Mouse (Mus musculus) MEL (cell line): Measurements from ENCODE around the gene Dcaf4. TPM values are rescaled to one million over a fixed set of nuclear protein-coding genes. Genes with fewer than 3 reads are reported as not detected.

Source experiments
- DNase-seq: peaks from one replicate; pipeline ENCODE4 v3.0.0; 2011; ENCODE audit warnings: low read depth, low spot score
- H3K27ac ChIP-seq: 2 replicates; pipeline ENCODE4 v1.5.1; 2012; ENCODE audit warnings: low read depth, mild to moderate bottlenecking, control low read depth, low read length, moderate library complexity; ENCODE audit not compliant: control insufficient read depth
- H3K27me3 ChIP-seq, 2 experiments: fragments of 150-350 bp in 1 of 2; sonication (generic) in 1 of 2; 2 replicates each; pipeline ENCODE4 v1.6.1; 2012; ENCODE audit warnings: low read length in 2 of 2, mild to moderate bottlenecking in 2 of 2, improper control_type of control experiment in 1 of 2, moderate library complexity in 1 of 2; ENCODE audit not compliant: insufficient read depth in 2 of 2, control insufficient read depth in 1 of 2
- H3K36me3 ChIP-seq, 2 experiments: 2 replicates each; pipeline ENCODE4 v1.6.1; 2012 to 2014; ENCODE audit warnings: low read length in 2 of 2, improper control_type of control experiment in 1 of 2, inconsistent platforms in 1 of 2, mild to moderate bottlenecking in 1 of 2; ENCODE audit not compliant: insufficient read depth in 2 of 2, control insufficient read depth in 1 of 2
- H3K4me1 ChIP-seq, 2 experiments: fragments of 150-350 bp in 1 of 2; sonication (generic) in 1 of 2; 2 replicates each; pipeline ENCODE4 v1.6.1; 2012; ENCODE audit warnings: low read length in 2 of 2, improper control_type of control experiment in 1 of 2, mild to moderate bottlenecking in 1 of 2; ENCODE audit not compliant: insufficient read depth in 2 of 2, control insufficient read depth in 1 of 2
- H3K4me3 ChIP-seq, 2 experiments: fragments of 150-350 bp in 1 of 2; sonication (generic) in 1 of 2; 2 replicates each; pipeline ENCODE4 v1.5.1; 2012; ENCODE audit warnings: low read depth in 2 of 2, low read length in 2 of 2, mild to moderate bottlenecking in 2 of 2, moderate library complexity in 2 of 2, control low read depth in 1 of 2, improper control_type of control experiment in 1 of 2; ENCODE audit not compliant: control insufficient read depth in 1 of 2, insufficient read depth in 1 of 2
- H3K79me2 ChIP-seq: 2 replicates; pipeline ENCODE4 v1.6.1; 2012; ENCODE audit warnings: mild to moderate bottlenecking, low read length, moderate library complexity; ENCODE audit not compliant: control insufficient read depth, poor library complexity, insufficient read depth
- H3K9ac ChIP-seq: 2 replicates; pipeline ENCODE4 v1.6.1; 2012; ENCODE audit warnings: low read depth, mild to moderate bottlenecking, control low read depth, low read length, moderate library complexity; ENCODE audit not compliant: control insufficient read depth, poor library complexity, severe bottlenecking
- H3K9me3 ChIP-seq: fragments of 150-350 bp; sonication (generic); replicated peaks from 2 replicates; pipeline ENCODE4 v1.6.1; 2012; ENCODE audit warnings: mild to moderate bottlenecking, low read length, improper control_type of control experiment, moderate library complexity; ENCODE audit not compliant: insufficient read depth
- BHLHE40 ChIP-seq: IDR thresholded peaks from 2 replicates; pipeline ENCODE4 v1.6.1; 2012; ENCODE audit warnings: low read depth, mild to moderate bottlenecking, inconsistent platforms, low read length, improper control_type of control experiment, borderline replicate concordance
- CHD1 ChIP-seq: IDR thresholded peaks from 2 replicates; pipeline ENCODE4 v1.6.1; 2012; ENCODE audit warnings: low read depth, mild to moderate bottlenecking, inconsistent platforms, low read length, improper control_type of control experiment
- CHD2 ChIP-seq: IDR thresholded peaks from 2 replicates; pipeline ENCODE4 v1.6.1; 2011; ENCODE audit warnings: low read length, improper control_type of control experiment
- GABPA ChIP-seq: IDR thresholded peaks from 2 replicates; pipeline ENCODE4 v1.6.1; 2012; ENCODE audit warnings: low read depth, mild to moderate bottlenecking, inconsistent platforms, low read length, improper control_type of control experiment, moderate library complexity
- GATA1 ChIP-seq: IDR thresholded peaks from 2 replicates; pipeline ENCODE4 v1.6.1; 2011; ENCODE audit warnings: low read depth, low read length, improper control_type of control experiment
- JUND ChIP-seq: IDR thresholded peaks from 2 replicates; pipeline ENCODE4 v1.6.1; 2011; ENCODE audit warnings: low read depth, mild to moderate bottlenecking, improper control_type of control experiment, low read length
- KAT2A ChIP-seq: conservative IDR thresholded peaks from 2 replicates; pipeline ENCODE4 v1.6.1; 2012; ENCODE audit warnings: low read depth, low read length, improper control_type of control experiment, inconsistent platforms
- MAX ChIP-seq: IDR thresholded peaks from 2 replicates; pipeline ENCODE4 v1.6.1; 2011; ENCODE audit warnings: low read length, improper control_type of control experiment
- MEF2A ChIP-seq: IDR thresholded peaks from 2 replicates; pipeline ENCODE4 v1.6.1; 2014; ENCODE audit warnings: low read depth, mild to moderate bottlenecking, inconsistent platforms, low read length, improper control_type of control experiment; ENCODE audit not compliant: poor library complexity, insufficient replicate concordance, severe bottlenecking; ENCODE audit errors: extremely low read depth
- MXI1 ChIP-seq: IDR thresholded peaks from 2 replicates; pipeline ENCODE4 v1.6.1; 2011; ENCODE audit warnings: mild to moderate bottlenecking, low read depth, low read length, improper control_type of control experiment
- MYB ChIP-seq: IDR thresholded peaks from 2 replicates; pipeline ENCODE4 v1.6.1; 2011; ENCODE audit warnings: mild to moderate bottlenecking, low read depth, low read length, improper control_type of control experiment
- NELFE ChIP-seq: IDR thresholded peaks from 2 replicates; pipeline ENCODE4 v1.6.1; 2011; ENCODE audit warnings: low read depth, low read length, improper control_type of control experiment
- NRF1 ChIP-seq: IDR thresholded peaks from 2 replicates; pipeline ENCODE4 v1.6.1; 2014; ENCODE audit warnings: low read depth, mild to moderate bottlenecking, inconsistent platforms, low read length, improper control_type of control experiment, moderate library complexity; ENCODE audit not compliant: poor library complexity, insufficient read depth, severe bottlenecking
- POLR2A ChIP-seq, 2 experiments: IDR thresholded peaks; 2 replicates each; pipeline ENCODE4 v1.6.1; 2011 to 2012; ENCODE audit warnings: low read length in 2 of 2, mild to moderate bottlenecking in 2 of 2, control low read depth in 1 of 2, improper control_type of control experiment in 1 of 2, low read depth in 1 of 2, moderate library complexity in 1 of 2; ENCODE audit not compliant: control insufficient read depth in 1 of 2, insufficient read depth in 1 of 2, poor library complexity in 1 of 2
- RAD21 ChIP-seq: IDR thresholded peaks from 2 replicates; pipeline ENCODE4 v1.6.1; 2011; ENCODE audit warnings: mild to moderate bottlenecking, low read depth, low read length, improper control_type of control experiment
- RCOR1 ChIP-seq: IDR thresholded peaks from 2 replicates; pipeline ENCODE4 v1.6.1; 2012; ENCODE audit warnings: low read depth, mild to moderate bottlenecking, inconsistent platforms, low read length, improper control_type of control experiment
- SIN3A ChIP-seq: IDR thresholded peaks from 2 replicates; pipeline ENCODE4 v1.6.1; 2012; ENCODE audit warnings: low read length, improper control_type of control experiment, inconsistent platforms
- TAL1 ChIP-seq: IDR thresholded peaks from 2 replicates; pipeline ENCODE4 v1.6.1; 2012; ENCODE audit warnings: mild to moderate bottlenecking, inconsistent platforms, low read length, moderate library complexity, mixed read lengths
- TBP ChIP-seq: IDR thresholded peaks from 2 replicates; pipeline ENCODE4 v1.8.0; 2011; ENCODE audit warnings: low read depth, low read length, improper control_type of control experiment
- TCF12 ChIP-seq: IDR thresholded peaks from 2 replicates; pipeline ENCODE4 v1.6.1; 2014; ENCODE audit warnings: low read depth, mild to moderate bottlenecking, inconsistent platforms, low read length, improper control_type of control experiment, moderate library complexity
- UBTF ChIP-seq: IDR thresholded peaks from 2 replicates; pipeline ENCODE4 v1.6.1; 2012; ENCODE audit warnings: low read depth, mild to moderate bottlenecking, inconsistent platforms, low read length, improper control_type of control experiment, moderate library complexity, borderline replicate concordance; ENCODE audit not compliant: insufficient read depth
- USF1 ChIP-seq: IDR thresholded peaks from 2 replicates; pipeline ENCODE4 v1.6.1; 2014; ENCODE audit warnings: low read depth, mild to moderate bottlenecking, inconsistent platforms, low read length, improper control_type of control experiment, moderate library complexity
- USF2 ChIP-seq, 2 experiments: IDR thresholded peaks; 2 replicates each; pipeline ENCODE4 v1.6.1; 2011 to 2012; ENCODE audit warnings: improper control_type of control experiment in 2 of 2, low read length in 2 of 2, borderline replicate concordance in 1 of 2, inconsistent platforms in 1 of 2, low read depth in 1 of 2, mild to moderate bottlenecking in 1 of 2; ENCODE audit not compliant: insufficient read depth in 1 of 2
- ZC3H11A ChIP-seq: IDR thresholded peaks from 2 replicates; pipeline ENCODE4 v1.6.1; 2012; ENCODE audit warnings: low read depth, mild to moderate bottlenecking, inconsistent platforms, low read length, improper control_type of control experiment
- ZKSCAN1 ChIP-seq: IDR thresholded peaks from 2 replicates; pipeline ENCODE4 v1.6.1; 2012; ENCODE audit warnings: low read depth, mild to moderate bottlenecking, inconsistent platforms, low read length, improper control_type of control experiment, moderate library complexity
- ZMIZ1 ChIP-seq: IDR thresholded peaks from 2 replicates; pipeline ENCODE4 v1.6.1; 2012; ENCODE audit warnings: low read depth, mild to moderate bottlenecking, inconsistent platforms, low read length, improper control_type of control experiment, moderate library complexity
- ZNF384 ChIP-seq: IDR thresholded peaks from 2 replicates; pipeline ENCODE4 v1.6.1; 2012; ENCODE audit warnings: low read depth, mild to moderate bottlenecking, inconsistent platforms, low read length, improper control_type of control experiment
- polyA plus RNA-seq, 2 experiments: library from polyadenylated mRNA; stranded (reverse) in 1 of 2; unstranded in 1 of 2; fragments of >175 nt in 1 of 2; fragments of >200 nt in 1 of 2; gene quantifications; 2 replicates each; pipeline versions ENCODE4 v1.2.1 to v1.2.4; 2012; ENCODE audit warnings: low replicate concordance in 2 of 2, low read depth in 1 of 2; ENCODE audit not compliant: insufficient read length in 2 of 2, insufficient read depth in 1 of 2, missing spikeins in 1 of 2
- total RNA-seq: library from RNA; depleted of rRNA; stranded (reverse); fragments of 300-350 nt; gene quantifications from 2 replicates; pipeline ENCODE4 v1.2.3, GENCODE M21; 2012

Dcaf4 gene
- total and polyA plus RNA-seq, 3 experiments, result 25.7 to 35.9 TPM; not detected in 1

DNA sequence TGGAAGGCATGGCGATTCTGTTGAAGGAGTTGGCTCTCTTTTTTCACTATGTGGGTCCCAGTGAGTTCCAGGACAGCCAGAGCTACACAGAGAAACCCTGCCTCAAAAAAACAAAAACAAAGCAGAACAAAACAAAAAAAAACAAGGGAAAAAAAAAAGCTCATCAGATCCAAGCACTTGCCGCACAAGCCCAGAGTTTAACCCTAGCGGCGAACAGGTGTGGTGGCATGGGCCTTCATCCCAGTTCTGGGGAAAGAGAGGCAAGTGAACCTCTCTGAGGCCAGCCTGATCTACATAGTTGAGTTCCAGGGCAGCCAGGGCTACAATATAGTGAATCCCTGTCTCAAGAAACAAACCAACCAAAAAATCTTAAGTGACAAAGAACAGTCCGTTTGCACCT, 57.2 kb downstream of the Dcaf4 start:
- Histone ChIP-seq H3K4me1 (peaks cover 24 to 25% of the 10 kb centered on the region in 2 experiments), H3K9me3 (no peaks in the 10 kb centered on the region), H3K4me3 (no peak overlapping the region), H3K79me2 (no peaks in the 10 kb centered on the region), H3K9ac (no peak overlapping the region), H3K36me3 (peaks cover 3 to 32% of the 10 kb centered on the region in 2 experiments), H3K27ac (no peak overlapping the region), H3K27me3 (no peaks in the 10 kb centered on the region)
- TF ChIP-seq ZKSCAN1 (no peak), USF2 (IDR thresholded peaks at IDR 0.05; ENCODE audit: borderline replicate concordance in 1 of 2, insufficient read depth in 1 of 2, low read depth in 1 of 2, low read length in 2 of 2) (no peak), KAT2A (no peak), ZNF384 (no peak), MYB (no peak), TCF12 (no peak), MEF2A (no peak), SIN3A (no peak), GATA1 (no peak), ZMIZ1 (no peak), UBTF (no peak), USF1 (no peak), CHD2 (no peak), MXI1 (no peak)
- no peak for DNase-seq

DNA sequence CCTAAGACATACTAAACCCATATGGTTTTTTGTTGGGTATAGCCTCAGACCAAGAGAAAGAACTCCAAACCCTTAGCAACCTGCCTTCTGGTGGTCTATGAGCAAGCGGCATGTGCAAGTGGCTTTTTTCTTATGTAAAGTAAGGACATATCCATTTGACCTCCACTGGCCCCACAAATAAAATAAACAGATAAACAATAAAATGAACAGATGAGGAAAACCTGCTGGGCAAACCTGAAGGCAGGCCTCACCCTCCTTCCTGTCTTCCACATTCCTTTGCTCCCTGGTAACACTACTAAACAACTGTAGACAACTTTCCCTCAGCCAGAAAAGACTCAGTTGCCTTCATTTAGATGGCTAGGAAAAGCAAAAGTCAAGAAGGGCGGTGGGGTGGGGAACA, 58.1 kb downstream of the Dcaf4 start:
- H3K27ac ChIP-seq, result peak overlapping the region; percentile 24
- no peak overlapping the region for H3K4me3 ChIP-seq
- no peak for DNase-seq
- peaks cover 3 to 32% of the 10 kb centered on the region in 2 experiments for H3K36me3 ChIP-seq
- H3K79me2 ChIP-seq, result no peaks in the 10 kb centered on the region
- H3K9me3 ChIP-seq, result no peaks in the 10 kb centered on the region
- H3K9ac ChIP-seq, result peak overlapping the region; percentile 14; the same call in 1 of the 2 replicates
- TF ChIP-seq NELFE (no peak), RCOR1 (no peak), BHLHE40 (no peak), CHD1 (no peak), NRF1 (no peak), TCF12 (no peak), JUND (no peak), TBP (no peak), MYB (no peak), GABPA (no peak), POLR2A (IDR thresholded peaks at IDR 0.05; ENCODE audit: control insufficient read depth in 1 of 2, insufficient read depth in 1 of 2, low read depth in 1 of 2, low read length in 2 of 2, poor library complexity in 1 of 2) (no peak), RAD21 (no peak), TAL1 (no peak), CHD2 (no peak), KAT2A (no peak), UBTF (no peak), ZC3H11A (no peak), ZKSCAN1 (no peak), MAX (no peak)
- H3K4me1 ChIP-seq, result peaks cover 24 to 25% of the 10 kb centered on the region in 2 experiments
- H3K27me3 ChIP-seq, result no peaks in the 10 kb centered on the region
